ENCODE assay signal across 23 mouse cellular contexts in genomic region chr13:26318557-26318956, GRCm38 (mm10).
"Had no signal": no experiment of that assay in that cellular context is flagged by ENCODE, and none has a peak within 500 bp of the region (broad histone marks: within the 10 kb centered on the region; RNA-seq: fewer than 3 reads in every experiment).

No protein-coding gene starts in this region.

- H3K27me3 ChIP-seq: kidney, embryonic 15.5 days; limb, embryonic 12.5 days; limb, embryonic 15.5 days; midbrain, embryonic 12.5 days had no signal

- DNase-seq: kidney, adult 11 months; kidney, adult 8-10 months; kidney, postnatal 10 days; kidney, postnatal 36 days; layer of hippocampus, postnatal 36 days; left cerebral cortex, postnatal 4 days; liver, postnatal 0 days; lung, embryonic 14.5 days; lung, postnatal 4 days; right cerebral cortex, adult 18-20 months; right cerebral cortex, postnatal 14 days; right cerebral cortex, postnatal 4 days; thymus, adult 2 months; thymus, postnatal 14 days; thymus, postnatal 4 days had no signal

- ATAC-seq: liver, postnatal 0 days; lung, postnatal 0 days had no signal

- H3K4me1 ChIP-seq: kidney, embryonic 15.5 days; limb, embryonic 15.5 days; midbrain, embryonic 12.5 days had no signal

- H3K9me3 ChIP-seq: kidney, embryonic 15.5 days; limb, embryonic 12.5 days; limb, embryonic 15.5 days; midbrain, embryonic 12.5 days had no signal

- H3K4me3 ChIP-seq: kidney, embryonic 15.5 days; limb, embryonic 12.5 days; limb, embryonic 15.5 days; midbrain, embryonic 12.5 days had no signal

- H3K27ac ChIP-seq: kidney, embryonic 15.5 days; limb, embryonic 12.5 days; limb, embryonic 15.5 days; liver, embryonic 14.5 days; midbrain, embryonic 12.5 days; stomach, postnatal 0 days had no signal

- H3K36me3 ChIP-seq: kidney, embryonic 15.5 days; limb, embryonic 12.5 days; limb, embryonic 15.5 days; midbrain, embryonic 12.5 days had no signal

- H3K4me2 ChIP-seq: kidney, embryonic 15.5 days; limb, embryonic 12.5 days; limb, embryonic 15.5 days; liver, embryonic 11.5 days; lung, embryonic 14.5 days; midbrain, embryonic 12.5 days had no signal

- H3K9ac ChIP-seq: kidney, embryonic 15.5 days; limb, embryonic 12.5 days; limb, embryonic 15.5 days; liver, embryonic 14.5 days; liver, postnatal 0 days; lung, embryonic 14.5 days; midbrain, embryonic 12.5 days had no signal
